Mouse (Mus musculus) embryonic fibroblast, embryonic 13.5 days (primary cell): Measurements from ENCODE around the gene Eps8. TPM values are rescaled to one million over a fixed set of nuclear protein-coding genes. Genes with fewer than 3 reads are reported as not detected.
"Not testable (repeated sequence)": the region's sequence is repeated elsewhere in the genome, so short reads cannot be mapped to it uniquely, and the experiment has no call there.

ENCODE experiments used
- H3K27ac ChIP-seq: 2 replicates; pipeline ENCODE4 v1.5.1; 2012; ENCODE audit warnings: low read length, control low read depth, inconsistent platforms; ENCODE audit not compliant: insufficient read depth
- H3K4me1 ChIP-seq: 2 replicates; pipeline ENCODE4 v1.6.1; 2011; ENCODE audit warnings: low read length; ENCODE audit not compliant: control insufficient read depth, insufficient read depth
- H3K4me3 ChIP-seq: 2 replicates; pipeline ENCODE4 v1.5.1; 2011; ENCODE audit warnings: mild to moderate bottlenecking, control low read depth, low read length; ENCODE audit not compliant: insufficient read depth
- CTCF ChIP-seq: IDR thresholded peaks from 2 replicates; pipeline ENCODE4 v1.5.1; 2011; ENCODE audit warnings: mild to moderate bottlenecking, control low read depth, low read length, moderate library complexity, borderline replicate concordance; ENCODE audit not compliant: insufficient read depth
- POLR2A ChIP-seq: IDR thresholded peaks from 2 replicates; pipeline ENCODE4 v1.6.1; 2011; ENCODE audit warnings: low read depth, mild to moderate bottlenecking, control low read depth, low read length, moderate library complexity
- polyA plus RNA-seq: library from polyadenylated mRNA; stranded (reverse); fragments of >200 nt; gene quantifications from 2 replicates; pipeline ENCODE4 v1.2.4, GENCODE M21; 2011; ENCODE audit warnings: low read depth; ENCODE audit not compliant: missing spikeins, insufficient read length

The Eps8 gene
- polyA plus RNA-seq, 1 experiment: 48.4 TPM

DNA sequence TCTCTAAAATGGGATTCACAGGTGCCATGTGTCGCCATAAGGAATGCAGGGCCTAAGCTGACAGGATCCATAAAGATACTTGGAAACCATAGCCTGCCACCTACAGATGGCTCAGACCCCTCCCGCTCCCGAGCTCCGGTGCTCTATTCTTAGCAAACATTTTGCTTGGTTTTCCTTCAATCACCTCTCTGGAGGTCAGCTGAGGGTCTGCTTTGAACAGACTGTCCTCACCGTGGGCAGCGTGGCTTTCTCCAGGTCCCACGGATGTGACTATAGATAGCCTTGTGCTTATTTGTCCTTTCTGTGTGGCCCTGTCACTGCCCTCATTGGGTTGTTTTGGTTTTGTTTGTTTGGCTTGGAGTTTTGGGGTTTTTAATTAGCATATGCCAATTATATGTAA lies 196.5 kb downstream of the Eps8 start:
- Histone ChIP-seq H3K27ac (no peak overlapping the region), H3K4me1 (peaks cover 3% of the 10 kb centered on the region; the same call in 1 of the 2 replicates), H3K4me3 (no peak overlapping the region)
- TF ChIP-seq POLR2A: no peak
- no peak for TF ChIP-seq CTCF

DNA sequence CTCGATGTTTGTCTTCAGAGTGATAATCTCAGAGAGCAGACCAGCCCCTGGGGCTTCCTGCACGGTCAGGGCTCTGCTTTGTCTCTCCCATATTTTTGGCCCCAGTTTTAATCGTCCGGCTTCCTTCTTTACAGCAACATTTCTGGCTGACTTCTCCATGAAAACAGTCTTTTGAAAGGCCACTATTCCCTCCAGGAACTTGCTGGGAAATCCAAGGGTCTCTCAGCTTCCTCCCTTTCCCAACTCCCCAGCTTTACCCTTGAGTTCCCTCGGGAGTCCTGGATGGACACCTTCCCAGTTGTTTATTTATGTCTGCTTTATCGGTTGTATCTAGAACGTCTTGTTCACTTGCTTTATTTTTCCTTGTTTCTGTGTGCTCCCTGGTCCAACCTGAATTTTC lies 197.5 kb downstream of the Eps8 start:
- TF ChIP-seq POLR2A (no peak), CTCF (no peak)
- no peak overlapping the region for H3K4me3 ChIP-seq
- peaks cover 3% of the 10 kb centered on the region; the same call in 1 of the 2 replicates for H3K4me1 ChIP-seq
- no peak overlapping the region for H3K27ac ChIP-seq

DNA sequence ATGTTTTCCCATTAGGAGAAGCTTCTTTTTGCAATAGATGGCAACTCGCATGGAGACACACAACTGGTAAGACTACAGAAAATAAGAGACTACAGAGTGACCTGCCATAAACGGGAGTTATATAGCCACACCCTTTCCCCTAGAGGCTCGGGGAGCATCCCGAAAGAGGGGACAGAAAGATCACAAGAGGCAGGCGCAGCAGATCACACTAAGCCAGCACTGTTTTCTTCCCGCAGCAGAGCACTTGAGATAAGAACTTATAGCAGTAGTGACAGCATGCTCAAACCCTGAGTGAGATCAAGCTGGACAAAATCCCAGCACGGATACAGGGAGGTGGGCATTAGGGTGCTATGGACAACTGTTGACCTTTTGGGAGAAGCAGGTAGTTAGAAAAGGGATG lies 198.6 kb downstream of the Eps8 start:
- no peak overlapping the region for H3K27ac ChIP-seq
- no peak for TF ChIP-seq CTCF
- no peak for TF ChIP-seq POLR2A
- no peak overlapping the region for H3K4me3 ChIP-seq
- H3K4me1 ChIP-seq: peaks cover 3% of the 10 kb centered on the region; the same call in 1 of the 2 replicates

DNA sequence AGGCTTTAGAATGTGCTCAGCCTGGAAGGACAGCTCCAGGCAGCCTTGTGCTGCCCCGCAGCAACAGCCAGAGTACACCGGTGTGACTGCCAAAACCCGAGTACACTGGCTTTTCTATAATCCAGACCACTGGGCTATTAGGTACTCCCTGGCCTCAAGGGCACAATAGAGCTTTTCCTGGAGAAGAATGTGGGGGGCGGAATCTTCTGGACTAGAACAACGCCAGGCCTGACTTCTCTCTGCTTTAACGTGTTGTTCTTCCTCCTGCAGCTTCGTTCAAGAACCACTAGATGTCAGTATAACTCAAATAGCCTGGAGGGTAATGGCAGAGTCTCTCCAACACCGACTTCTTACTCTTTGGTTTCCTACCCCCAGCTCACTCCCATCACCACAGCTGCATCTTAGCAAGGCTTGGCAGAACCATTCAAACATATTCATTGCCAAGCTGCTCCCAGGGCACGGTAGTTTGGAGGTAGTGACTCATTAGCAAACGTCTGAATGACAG lies 199.1 kb downstream of the Eps8 start:
- Histone ChIP-seq H3K4me1 (peaks cover 3% of the 10 kb centered on the region; the same call in 1 of the 2 replicates), H3K27ac (no peak overlapping the region)

DNA sequence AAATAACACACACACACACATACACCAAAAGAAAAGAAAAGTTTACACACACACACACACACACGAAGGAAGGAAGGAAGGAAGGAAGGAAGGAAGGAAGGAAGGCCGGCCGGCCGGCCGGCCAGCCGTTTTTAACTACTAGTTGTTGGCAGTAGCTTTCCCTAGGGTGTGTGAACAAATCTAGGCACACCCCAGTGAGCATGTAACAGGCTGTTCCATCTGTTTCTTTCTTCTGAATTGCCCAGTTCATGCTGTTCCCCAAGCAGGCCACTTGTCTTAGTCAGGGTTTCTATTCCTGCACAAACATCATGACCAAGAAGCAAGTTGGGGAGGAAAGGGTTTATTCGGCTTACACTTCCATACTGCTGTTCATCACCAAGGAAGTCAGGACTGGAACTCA lies 208.6 kb downstream of the Eps8 start:
- not testable (repeated sequence) for H3K4me1 ChIP-seq, H3K4me3 ChIP-seq, H3K27ac ChIP-seq

More for the DNA sequence above, 199.1 kb downstream of the Eps8 start:
- H3K4me3 ChIP-seq: no peak overlapping the region
- TF ChIP-seq CTCF: 0 out of 2 replicates have a peak, but pooled peaks have one; percentile 27
- TF ChIP-seq POLR2A: no peak

DNA sequence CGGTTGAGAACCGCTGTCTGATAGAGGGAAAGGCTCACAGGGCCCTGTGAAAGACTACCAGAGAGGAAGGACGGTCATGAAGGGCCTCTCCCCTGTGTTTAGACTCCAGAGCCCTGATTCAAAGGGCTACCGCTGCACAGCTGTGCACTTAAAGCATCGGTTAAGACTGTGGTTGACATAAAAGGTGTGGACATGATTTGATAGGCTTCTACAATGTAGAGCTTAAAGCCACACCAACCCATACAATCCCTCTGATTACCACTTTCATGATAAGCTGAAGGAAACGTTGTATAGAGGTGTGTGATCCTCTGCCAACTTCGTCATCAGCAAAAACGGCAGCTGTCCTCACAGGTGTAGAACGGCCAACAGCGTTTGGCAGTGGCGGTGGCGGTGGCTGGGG lies 211.6 kb downstream of the Eps8 start:
- no peak overlapping the region for H3K27ac ChIP-seq
- TF ChIP-seq CTCF (no peak), POLR2A (no peak)
- H3K4me3 ChIP-seq: no peak overlapping the region
- no peaks in the 10 kb centered on the region for H3K4me1 ChIP-seq

DNA sequence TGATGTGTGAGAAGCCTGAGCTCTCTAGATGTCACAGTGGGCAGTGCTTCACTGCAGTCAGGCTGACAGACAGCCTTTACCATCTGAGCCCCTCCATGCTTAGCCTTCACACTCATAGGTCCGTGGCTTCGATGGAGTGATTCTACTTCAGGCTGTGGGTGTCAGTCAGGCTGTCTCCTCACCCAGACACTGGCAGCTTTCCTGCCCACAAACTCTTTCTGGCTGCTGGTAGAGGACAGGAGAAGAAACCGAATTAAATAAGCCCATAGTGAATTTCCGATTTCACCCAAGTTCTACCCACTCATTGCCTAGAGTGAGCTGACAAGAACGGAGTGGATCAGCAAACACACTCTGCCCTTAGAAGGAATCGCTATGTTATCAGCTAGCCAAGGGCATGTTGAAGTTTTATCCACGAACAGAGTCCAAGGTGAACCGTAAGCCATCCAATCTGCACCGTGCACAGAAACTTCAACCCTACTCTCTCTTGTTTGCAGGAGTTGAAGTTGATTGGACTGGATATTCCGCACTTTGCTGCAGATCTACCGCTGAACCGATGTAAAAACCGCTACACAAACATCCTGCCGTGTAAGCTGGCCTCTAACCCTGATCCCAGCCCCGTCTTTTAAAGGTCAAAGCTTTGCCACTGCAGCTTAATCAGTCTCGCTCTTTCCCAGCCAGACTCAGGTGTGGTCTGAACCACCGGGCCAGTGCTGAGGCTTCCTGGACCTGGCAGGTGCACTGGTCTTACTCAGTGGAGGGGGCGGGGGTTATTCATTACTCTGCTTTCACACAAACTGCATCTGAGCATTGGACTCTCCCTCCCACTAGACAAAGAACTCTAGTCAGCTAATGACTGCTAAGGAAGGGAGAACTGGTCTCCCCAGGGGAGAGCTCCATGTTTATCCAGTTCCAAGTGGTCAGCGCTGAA lies 213.9 kb downstream of the Eps8 start:
- Histone ChIP-seq H3K4me3 (no peak overlapping the region), H3K4me1 (no peaks in the 10 kb centered on the region), H3K27ac (no peak overlapping the region)
- TF ChIP-seq POLR2A (no peak), CTCF (no peak)

DNA sequence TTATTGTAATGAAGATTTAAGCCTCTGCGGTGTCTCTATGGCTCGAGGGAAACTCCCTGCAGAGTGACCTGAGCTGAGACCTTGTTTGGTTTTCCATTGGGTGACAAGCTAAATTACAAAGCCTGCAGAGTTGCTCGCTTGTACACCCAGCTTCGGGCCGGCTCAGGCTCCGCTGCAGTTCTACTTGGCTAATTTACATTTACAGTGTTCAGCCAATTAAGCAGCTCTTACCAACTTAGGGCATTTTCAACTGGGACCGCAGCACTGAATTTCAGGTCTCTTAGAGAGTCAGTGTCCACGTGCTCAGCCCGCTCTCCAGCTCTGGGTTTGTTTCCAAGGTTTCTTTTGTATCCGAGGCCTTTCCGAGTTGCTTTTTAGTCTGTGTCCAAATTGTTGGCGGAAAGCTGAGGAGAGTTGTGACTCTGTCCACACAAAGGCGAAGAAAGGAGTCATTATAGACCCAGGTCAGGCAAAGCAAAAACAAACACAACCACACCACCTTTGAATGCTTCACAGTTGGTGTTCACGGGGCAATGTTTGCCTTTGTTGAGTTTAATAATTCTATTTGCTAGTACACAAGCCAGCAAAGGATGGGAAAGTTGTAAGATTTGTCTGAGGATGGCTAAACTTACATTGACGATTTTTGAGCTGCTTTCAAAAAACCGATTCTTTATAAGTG lies 216.6 kb downstream of the Eps8 start:
- TF ChIP-seq CTCF (no peak), POLR2A (no peak)
- H3K27ac ChIP-seq: no peak overlapping the region
- no peaks in the 10 kb centered on the region for H3K4me1 ChIP-seq
- no peak overlapping the region for H3K4me3 ChIP-seq

DNA sequence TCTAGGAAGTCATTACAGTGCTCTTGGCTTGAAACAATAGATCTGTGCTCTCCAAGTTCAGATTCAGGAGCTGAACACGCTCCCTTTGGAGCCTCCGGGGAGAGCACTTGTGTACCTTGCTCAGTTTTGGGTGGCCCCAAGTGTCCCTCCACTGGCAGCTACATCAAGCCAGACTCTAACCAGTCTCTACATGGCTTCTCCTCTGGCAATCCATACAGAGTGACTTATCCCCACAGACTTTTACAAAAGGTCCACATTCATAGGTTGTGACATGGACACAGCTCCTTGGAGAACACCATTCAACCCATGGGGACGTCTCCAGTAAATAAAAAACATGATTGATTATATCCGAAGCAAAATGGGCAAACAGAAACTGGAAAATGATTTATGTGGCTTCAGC lies 217.2 kb downstream of the Eps8 start:
- H3K27ac ChIP-seq: no peak overlapping the region
- H3K4me1 ChIP-seq: no peaks in the 10 kb centered on the region
- TF ChIP-seq POLR2A (no peak), CTCF (no peak)
- H3K4me3 ChIP-seq: no peak overlapping the region
